Mouse (Mus musculus) spleen, postnatal 0 days (tissue): ENCODE measurements around the gene Ankrd7. TPM values are rescaled to one million over a fixed set of nuclear protein-coding genes. Genes with fewer than 3 reads are reported as not detected.

ENCODE experiments used
- polyA plus RNA-seq: library from polyadenylated mRNA; unstranded; fragments of >200 nt; fragmentation: Nextera tagmentation; extraction: Ambion mirVana; gene quantifications from 2 replicates; pipeline ENCODE4 v1.2.1, GENCODE M21; 2015

Ankrd7 gene
- polyA plus RNA-seq: 0.13 and 0.18 TPM in 2 replicates

GRCm38 (mm10) chr6:18866018-18866417 is at the start of gene Ankrd7:
Gene Ankrd7, plus strand, starts transcription at chr6:18866318.

GRCm38 (mm10) chr6:18848051-18848701 is 17.9 kb upstream of the Ankrd7 start, which contains the start of gene Lsm8:
Gene Lsm8, plus strand, starts transcription at chr6:18848579.

Other genes with a start within 250 kb of the Ankrd7 start
- 139 and 140 TPM in 2 replicates for gene Lsm8, start 17.7 kb upstream of the Ankrd7 start, polyA plus RNA-seq